Mouse (Mus musculus) intestine, embryonic 16.5 days (tissue): ENCODE data around the gene Gm47841. TPM values are rescaled to one million over a fixed set of nuclear protein-coding genes. Genes with fewer than 3 reads are reported as not detected.

Experiments used
- ATAC-seq: fragments of 200-750 bp; cut with Nextera tagmentation; 2 replicates; pipeline ENCODE4 v1.8.0; 2017; ENCODE audit warnings: moderate TSS enrichment, moderate library complexity
- H3K27ac ChIP-seq: fragments of 300-500 bp; sonication (generic); 2 replicates; pipeline ENCODE4 v1.5.1; 2014; ENCODE audit warnings: mild to moderate bottlenecking, low read length
- H3K27me3 ChIP-seq: fragments of 300-500 bp; sonication (generic); replicated peaks from 2 replicates; pipeline ENCODE4 v1.6.1; 2014; ENCODE audit warnings: low read length, control low read depth, mixed read lengths; ENCODE audit not compliant: control insufficient read depth, insufficient read depth
- H3K36me3 ChIP-seq: fragments of 300-500 bp; sonication (generic); 2 replicates; pipeline ENCODE4 v1.6.1; 2014; ENCODE audit warnings: low read length, control low read depth; ENCODE audit not compliant: control insufficient read depth, insufficient read depth
- H3K4me1 ChIP-seq: fragments of 300-500 bp; sonication (generic); 2 replicates; pipeline ENCODE4 v1.6.1; 2014; ENCODE audit warnings: low read length, control low read depth, mixed read lengths; ENCODE audit not compliant: control insufficient read depth, insufficient read depth
- H3K4me2 ChIP-seq: fragments of 300-500 bp; sonication (generic); 2 replicates; pipeline ENCODE4 v1.6.1; 2014; ENCODE audit warnings: low read depth, low read length, control low read depth
- H3K4me3 ChIP-seq: fragments of 300-500 bp; sonication (generic); 2 replicates; pipeline ENCODE4 v1.5.1; 2014; ENCODE audit warnings: mild to moderate bottlenecking, low read length
- H3K9ac ChIP-seq: fragments of 300-500 bp; sonication (generic); 2 replicates; pipeline ENCODE4 v1.6.1; 2014; ENCODE audit warnings: low read depth, low read length
- H3K9me3 ChIP-seq: fragments of 300-500 bp; sonication (generic); 2 replicates; pipeline ENCODE4 v1.6.1; 2016; ENCODE audit warnings: low read length, control low read depth; ENCODE audit not compliant: control insufficient read depth
- WGBS: fragments of 180-500 bp; shearing (Covaris S2); extraction: QIAGEN DNeasy Blood & Tissue Kit; methylation state at CpG from one replicate; pipeline ENCODE4 v1.1.7; 2014; 5-methylcytosine and 5-hydroxymethylcytosine counted together
- polyA plus RNA-seq: library from polyadenylated mRNA; unstranded; fragments of >200 nt; fragmentation: Nextera tagmentation; extraction: Ambion mirVana; gene quantifications from 2 replicates; pipeline ENCODE4 v1.2.1, GENCODE M21; 2015

Gene Gm47841
- polyA plus RNA-seq, 1 experiment from 2014 or later, result not detected

GRCm38 (mm10) chr15:101066920-101067696 lies 19.9 kb upstream of the Gm47841 start:
- H3K36me3 ChIP-seq, result no peaks in the 10 kb centered on the region
- ATAC-seq, result no peak
- peaks cover 48% of the 10 kb centered on the region for H3K4me1 ChIP-seq
- H3K27me3 ChIP-seq, result no peaks in the 10 kb centered on the region
- 20% methylated on average over 7 of the region's 9 CpGs for WGBS
- H3K27ac ChIP-seq, result peak overlapping the region; percentile 65
- H3K4me3 ChIP-seq, result no peak overlapping the region
- H3K9ac ChIP-seq, result peak overlapping the region; percentile 38; the same call in 1 of the 2 replicates
- H3K9me3 ChIP-seq, result no peaks in the 10 kb centered on the region
- H3K4me2 ChIP-seq, result no peak overlapping the region

GRCm38 (mm10) chr15:101066364-101066847 lies 19.2 kb upstream of the Gm47841 start:
- H3K9me3 ChIP-seq, result no peaks in the 10 kb centered on the region
- H3K4me3 ChIP-seq, result no peak overlapping the region
- H3K9ac ChIP-seq, result no peak overlapping the region
- H3K36me3 ChIP-seq, result no peaks in the 10 kb centered on the region
- WGBS, result 27% methylated on average over 6 of the region's 6 CpGs
- no peaks in the 10 kb centered on the region for H3K27me3 ChIP-seq
- no peak overlapping the region for H3K27ac ChIP-seq
- ATAC-seq, result no peak
- no peak overlapping the region for H3K4me2 ChIP-seq
- peaks cover 48% of the 10 kb centered on the region for H3K4me1 ChIP-seq

- Histone ChIP-seq H3K27me3 (no peaks in the 10 kb centered on the region), H3K9ac (no peak overlapping the region), H3K4me3 (no peak overlapping the region), H3K27ac (no peak overlapping the region), H3K36me3 (no peaks in the 10 kb centered on the region), H3K4me2 (no peak overlapping the region), H3K9me3 (no peaks in the 10 kb centered on the region), H3K4me1 (peaks cover 36% of the 10 kb centered on the region)
- ATAC-seq, result no peak
- 46% methylated on average over 6 of the region's 6 CpGs for WGBS
These were observed 17.9 kb upstream of the Gm47841 start for GRCm38 (mm10) chr15:101065069-101065468.

GRCm38 (mm10) chr15:101060280-101060852 lies 13.2 kb upstream of the Gm47841 start:
- Histone ChIP-seq H3K4me3 (no peak overlapping the region), H3K9me3 (no peaks in the 10 kb centered on the region), H3K9ac (no peak overlapping the region), H3K27ac (no peak overlapping the region), H3K4me1 (peaks cover under 1% of the 10 kb centered on the region; the same call in 1 of the 2 replicates), H3K27me3 (no peaks in the 10 kb centered on the region; the same call in 1 of the 2 replicates), H3K36me3 (no peaks in the 10 kb centered on the region), H3K4me2 (no peak overlapping the region)
- 69% methylated on average over 11 of the region's 11 CpGs for WGBS
- no peak for ATAC-seq

- Histone ChIP-seq H3K9me3 (no peaks in the 10 kb centered on the region), H3K9ac (no peak overlapping the region), H3K27me3 (peaks cover under 1% of the 10 kb centered on the region; the same call in 1 of the 2 replicates), H3K4me2 (no peak overlapping the region), H3K36me3 (no peaks in the 10 kb centered on the region), H3K4me3 (no peak overlapping the region), H3K4me1 (no peaks in the 10 kb centered on the region), H3K27ac (no peak overlapping the region)
- ATAC-seq, result no peak
- WGBS, result 56% methylated on average over 9 of the region's 9 CpGs
These were observed 12.5 kb upstream of the Gm47841 start for GRCm38 (mm10) chr15:101059570-101060279.

- no peaks in the 10 kb centered on the region for H3K9me3 ChIP-seq
- no peak overlapping the region for H3K4me2 ChIP-seq
- H3K27ac ChIP-seq, result no peak overlapping the region
- no peak overlapping the region for H3K9ac ChIP-seq
- peak; percentile 77 for ATAC-seq
- H3K27me3 ChIP-seq, result peaks cover 32% of the 10 kb centered on the region
- H3K36me3 ChIP-seq, result no peaks in the 10 kb centered on the region
- 41% methylated on average over 10 of the region's 10 CpGs for WGBS
- H3K4me3 ChIP-seq, result no peak overlapping the region
- peaks cover 12% of the 10 kb centered on the region for H3K4me1 ChIP-seq
These were observed 9.0 kb upstream of the Gm47841 start for GRCm38 (mm10) chr15:101056225-101056624.

GRCm38 (mm10) chr15:101054541-101054940 lies 7.3 kb upstream of the Gm47841 start:
- no peak overlapping the region for H3K4me3 ChIP-seq
- no peak overlapping the region for H3K27ac ChIP-seq
- 91% methylated on average over 10 of the region's 10 CpGs for WGBS
- H3K9me3 ChIP-seq, result no peaks in the 10 kb centered on the region
- no peak overlapping the region for H3K4me2 ChIP-seq
- H3K9ac ChIP-seq, result no peak overlapping the region
- peaks cover 34% of the 10 kb centered on the region for H3K27me3 ChIP-seq
- peaks cover 12% of the 10 kb centered on the region for H3K4me1 ChIP-seq
- no peak for ATAC-seq
- H3K36me3 ChIP-seq, result no peaks in the 10 kb centered on the region

GRCm38 (mm10) chr15:101053832-101054459 lies 6.7 kb upstream of the Gm47841 start:
- peak overlapping the region; percentile 69 for H3K4me2 ChIP-seq
- peaks cover 12% of the 10 kb centered on the region for H3K4me1 ChIP-seq
- peak overlapping the region; percentile 46 for H3K4me3 ChIP-seq
- no peak overlapping the region for H3K27ac ChIP-seq
- no peaks in the 10 kb centered on the region for H3K9me3 ChIP-seq
- H3K9ac ChIP-seq, result peak overlapping the region; percentile 58
- H3K36me3 ChIP-seq, result no peaks in the 10 kb centered on the region
- WGBS, result 33% methylated on average over 59 of the region's 65 CpGs
- no peak for ATAC-seq
- H3K27me3 ChIP-seq, result peaks cover 34% of the 10 kb centered on the region
